Mouse (Mus musculus): ENCODE results near the gene Mbtps2.

Mbtps2 gene

DNA sequence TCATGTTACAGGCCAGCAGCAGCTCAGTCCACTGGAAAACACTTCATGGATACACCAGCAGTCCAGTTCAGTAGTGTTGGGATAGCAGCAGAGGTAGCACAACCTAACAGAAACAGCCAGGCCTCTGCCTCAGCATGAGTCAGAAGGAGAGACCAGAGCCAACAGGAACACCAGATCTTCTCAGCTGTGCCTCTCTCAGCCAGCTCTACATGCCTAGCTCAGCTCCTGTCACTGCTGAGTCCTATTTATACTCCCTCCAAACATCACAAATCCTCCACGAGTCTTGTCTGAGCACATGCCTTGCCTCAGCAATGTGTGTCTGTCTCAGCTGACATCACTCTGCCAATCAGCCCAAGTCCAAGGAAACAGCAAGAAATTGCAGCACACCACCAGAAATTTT is 94.0 kb downstream of the Mbtps2 start:
- no peak for DNase-seq (ENCODE audit: low read depth, low spot score)

DNA sequence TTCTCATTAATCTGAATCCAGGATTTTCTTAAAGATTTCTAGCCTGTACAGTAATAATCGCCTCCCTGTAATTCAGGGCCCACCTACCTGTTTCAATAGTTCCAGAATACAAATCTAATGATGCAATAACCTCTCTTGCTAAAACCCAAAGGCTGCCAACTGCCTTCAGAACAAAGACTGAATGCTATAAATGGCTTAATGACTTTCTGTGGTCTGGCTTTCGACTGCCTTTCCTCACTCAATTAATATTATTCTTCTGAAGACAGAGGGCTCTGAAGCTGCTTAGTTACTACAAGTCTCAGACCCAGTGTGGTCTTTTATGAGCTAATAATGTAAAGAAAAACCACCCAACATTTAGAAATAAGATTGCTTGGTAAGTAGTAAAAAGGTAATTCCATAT is 96.6 kb downstream of the Mbtps2 start:
- no peak for DNase-seq (ENCODE audit: low read depth, low spot score)

GRCm38 (mm10) chrX:157500004-157500403 is 98.5 kb downstream of the Mbtps2 start:
- no peak for DNase-seq (ENCODE audit: low read depth, low spot score)

DNA sequence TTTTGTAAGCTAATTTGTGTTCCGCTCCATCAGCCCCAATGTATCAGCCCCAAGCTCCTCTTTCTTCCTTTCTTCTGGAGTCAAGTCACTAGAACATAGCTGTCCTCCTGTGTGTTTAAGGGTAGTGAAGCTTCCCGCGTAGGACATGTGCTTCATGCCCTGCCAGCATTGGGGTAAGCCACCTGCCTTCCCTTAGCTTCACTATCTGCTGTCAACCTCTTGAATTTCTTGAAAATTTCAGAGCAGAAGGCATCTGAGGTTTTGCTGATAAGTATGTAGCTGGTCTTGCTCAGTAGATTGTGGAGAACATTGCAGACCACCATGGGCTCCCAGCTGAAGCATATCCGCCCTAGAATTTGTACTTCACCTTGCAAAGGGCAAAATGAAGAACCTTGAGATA is 105.4 kb downstream of the Mbtps2 start:
- DNase-seq (ENCODE audit: low read depth, low spot score): no peak

- DNase-seq (ENCODE audit: low read depth, low spot score): peak; percentile 83
Observed at GRCm38 (mm10) chrX:157491944-157492726, 106.4 kb downstream of the Mbtps2 start, which contains the start of gene Sms. Gene Sms, minus strand, starts transcription at chrX:157492287.

DNA sequence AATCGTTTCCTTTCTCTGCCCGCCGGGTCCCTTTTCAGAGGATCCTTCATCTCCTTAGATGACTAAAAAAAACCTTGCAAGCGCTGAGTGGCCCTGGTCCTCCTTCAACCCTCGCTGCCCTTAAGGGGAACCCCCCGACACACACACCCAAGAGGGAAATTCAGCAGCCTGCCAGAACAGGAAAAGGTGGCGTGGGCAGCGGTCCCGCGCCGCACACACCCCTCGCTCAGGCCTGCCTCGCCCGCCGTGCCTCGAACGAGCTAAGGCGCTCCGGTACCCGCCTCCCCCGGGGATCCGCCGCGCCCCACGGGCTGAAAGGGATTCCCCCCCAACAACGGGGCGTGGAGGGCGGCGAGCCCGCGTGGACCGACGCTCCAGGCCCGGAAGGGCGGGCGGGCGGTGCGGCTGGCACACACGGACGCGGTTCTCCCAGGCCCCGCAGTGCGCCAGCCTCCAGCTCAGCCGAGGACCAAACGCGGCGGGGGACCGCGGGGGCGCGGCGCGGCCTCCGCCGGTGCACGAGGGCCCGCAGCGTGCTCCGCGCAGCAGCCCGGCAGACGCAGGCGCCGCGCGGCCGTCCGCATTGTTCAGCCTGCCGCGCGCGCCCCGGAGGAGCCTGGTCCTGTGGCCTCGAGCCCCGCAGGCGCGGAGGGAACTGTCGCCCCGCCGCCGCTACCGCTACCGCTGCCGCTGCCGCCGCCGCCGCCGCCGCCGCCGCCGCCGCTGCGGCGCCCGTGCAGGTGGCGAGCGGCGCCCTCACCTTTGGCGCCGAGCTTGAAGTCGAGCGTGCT is 107.2 kb downstream of the Mbtps2 start:
- DNase-seq (ENCODE audit: low read depth, low spot score): peak; percentile 70

DNA sequence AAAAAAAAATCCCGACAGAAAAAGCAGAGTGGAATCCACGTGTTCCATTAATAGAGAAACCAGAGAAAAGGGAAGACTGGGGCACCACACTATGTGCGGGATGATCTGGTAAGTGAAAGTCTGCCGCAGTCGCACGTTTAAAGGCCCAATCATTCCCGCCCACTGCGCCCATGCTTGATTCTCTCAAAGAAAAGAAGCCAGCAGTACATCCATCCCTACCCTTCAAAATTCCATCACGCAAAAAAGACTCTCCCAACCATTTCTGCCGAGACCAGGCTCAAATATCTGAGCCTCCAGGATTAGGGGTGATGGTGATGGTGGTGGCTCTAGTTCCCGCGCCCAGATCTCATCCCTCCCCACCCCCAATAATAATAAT is 107.8 kb downstream of the Mbtps2 start:
- DNase-seq (ENCODE audit: low read depth, low spot score): peak; percentile 14

GRCm38 (mm10) chrX:157489871-157490721 is 108.4 kb downstream of the Mbtps2 start:
- DNase-seq (ENCODE audit: low read depth, low spot score): no peak

DNA sequence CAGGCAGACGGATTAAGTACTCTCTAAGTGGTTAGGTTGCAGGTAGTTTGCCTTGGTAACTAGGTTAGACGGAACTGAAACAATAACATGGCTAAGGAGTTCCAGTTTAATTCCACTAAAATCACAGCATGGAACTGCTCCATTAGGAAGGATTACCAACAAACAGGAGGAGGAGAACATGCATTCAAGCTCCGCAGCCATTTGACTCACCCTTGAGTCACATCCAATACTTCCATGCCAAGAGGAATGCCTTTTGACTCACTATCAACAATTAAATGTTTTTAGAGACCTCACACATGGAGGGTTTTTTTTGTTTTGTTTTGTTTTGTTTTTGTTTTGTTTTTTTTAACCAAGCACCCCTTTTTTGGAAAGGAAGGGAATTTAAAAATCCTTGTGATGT is 109.7 kb downstream of the Mbtps2 start:
- no peak for DNase-seq (ENCODE audit: low read depth, low spot score)

DNA sequence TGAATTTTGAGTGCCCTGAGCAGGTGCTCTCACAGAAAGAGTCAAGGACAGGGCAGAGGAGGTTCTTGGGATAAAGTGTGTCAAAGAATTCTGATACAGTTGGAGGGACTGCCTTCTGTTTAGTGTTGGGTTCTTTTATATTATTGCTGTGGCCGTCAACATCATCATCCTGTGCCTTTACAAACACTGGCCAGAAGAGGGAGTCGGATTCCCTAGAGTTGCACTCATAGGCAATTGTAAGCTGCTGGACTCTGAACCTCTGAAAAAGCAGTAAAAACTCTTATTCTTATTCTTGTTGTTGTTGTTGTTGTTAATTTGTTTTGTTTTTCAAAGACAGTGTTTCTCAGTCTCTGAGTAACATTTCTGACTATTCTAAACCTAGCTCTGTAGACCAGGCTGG is 111.8 kb downstream of the Mbtps2 start:
- peak; percentile 71 for DNase-seq (ENCODE audit: low read depth, low spot score)

All from CD4-positive, CD25-positive, alpha-beta regulatory T cell, adult 2 months (primary cell).